Mouse (Mus musculus): ENCODE measurements around the gene Gja4.

The Gja4 gene

DNA sequence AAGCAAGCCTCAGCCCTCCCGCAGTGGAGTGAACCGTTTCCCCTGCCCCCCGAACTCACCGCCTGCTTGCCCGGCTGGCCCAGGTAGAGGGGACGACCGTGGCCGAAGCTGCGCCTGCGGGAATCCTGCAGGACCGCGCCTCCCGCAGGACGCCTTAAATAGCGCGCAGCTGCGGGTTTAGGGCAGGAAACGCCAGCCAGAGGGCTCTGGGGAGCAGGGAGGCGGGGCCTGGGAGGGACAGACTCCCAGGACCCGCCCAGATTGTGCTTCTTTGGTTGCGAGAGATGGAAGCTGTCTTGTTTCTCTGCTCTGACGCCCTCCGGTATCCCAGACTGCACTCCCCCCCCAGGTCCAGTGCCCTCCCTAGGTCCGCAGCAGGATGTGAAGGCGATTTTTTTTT is at the start of gene Gja4:
Gene Gja4 (minus strand): TSS at position 179 of the 400 bp plus-strand sequence.
- DNase-seq (ENCODE audit: low spot score in 2 of 2), result peak; percentile 36 to 68

DNA sequence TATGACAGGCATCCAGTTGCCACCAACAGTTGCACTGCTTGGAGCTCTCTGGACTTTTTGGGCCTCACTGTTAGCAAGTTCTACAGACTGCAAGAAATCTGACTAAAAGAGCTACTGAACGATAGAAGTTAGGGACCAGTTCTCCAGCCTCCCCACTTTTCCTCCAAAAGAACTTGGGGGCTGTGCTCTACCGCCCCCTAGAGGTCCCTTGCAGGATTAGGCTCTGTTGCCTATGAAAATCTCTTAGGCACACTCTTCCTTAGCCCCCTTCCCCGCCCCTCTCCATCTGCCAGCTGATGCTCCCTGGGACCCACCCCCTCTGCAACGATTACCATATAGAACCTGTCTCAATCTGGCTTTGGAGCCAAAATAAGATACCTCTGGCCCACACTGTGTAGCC is 49.5 kb upstream of the Gja4 start:
- DNase-seq (ENCODE audit: low spot score in 2 of 2), result no peak

DNA sequence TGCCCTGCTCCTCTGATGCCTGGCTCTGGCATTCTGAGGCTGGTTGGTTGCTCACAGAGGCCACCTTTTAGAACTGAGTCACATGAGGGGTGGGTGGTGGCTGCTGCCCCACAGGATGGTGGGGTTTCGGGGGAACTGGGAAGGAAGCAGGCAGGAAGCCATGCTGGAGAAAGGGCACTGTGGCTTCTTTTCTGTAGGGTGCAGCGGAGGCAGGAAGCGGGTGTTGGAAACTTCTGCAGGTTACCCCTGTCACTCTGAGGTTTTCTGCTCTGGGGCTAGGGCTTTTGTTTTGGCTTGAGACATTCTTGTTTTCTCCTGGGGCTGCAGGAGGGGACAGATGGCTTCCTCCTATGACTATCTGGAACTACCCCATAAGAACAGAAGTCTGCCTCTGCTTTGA is 48.7 kb upstream of the Gja4 start:
- no peak for DNase-seq (ENCODE audit: low spot score in 2 of 2)

DNA sequence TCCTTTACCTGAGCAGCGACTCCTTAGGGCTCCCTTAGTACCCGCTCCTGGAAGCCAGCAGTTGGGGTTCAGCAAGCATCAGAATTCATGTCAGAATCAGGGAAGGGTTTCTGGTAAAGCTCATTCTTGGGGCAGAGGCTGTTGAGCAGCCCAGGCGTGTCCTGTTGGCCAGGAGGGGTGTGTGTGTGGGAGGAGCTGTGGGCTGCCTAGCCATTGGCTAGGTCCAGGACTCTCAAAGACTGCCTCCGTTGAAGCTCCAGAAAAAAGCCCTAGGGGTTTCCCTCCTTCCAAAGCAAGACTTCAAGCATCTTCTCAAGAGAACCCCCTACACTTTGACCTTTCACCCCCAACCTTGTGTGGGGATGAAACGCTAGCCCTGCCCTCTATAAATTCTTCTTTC is 44.2 kb upstream of the Gja4 start, which contains the start of gene Gjb5:
Gene Gjb5 (minus strand): TSS at position 164 of the 400 bp plus-strand sequence.
- DNase-seq (ENCODE audit: low spot score in 2 of 2), result no peak

DNA sequence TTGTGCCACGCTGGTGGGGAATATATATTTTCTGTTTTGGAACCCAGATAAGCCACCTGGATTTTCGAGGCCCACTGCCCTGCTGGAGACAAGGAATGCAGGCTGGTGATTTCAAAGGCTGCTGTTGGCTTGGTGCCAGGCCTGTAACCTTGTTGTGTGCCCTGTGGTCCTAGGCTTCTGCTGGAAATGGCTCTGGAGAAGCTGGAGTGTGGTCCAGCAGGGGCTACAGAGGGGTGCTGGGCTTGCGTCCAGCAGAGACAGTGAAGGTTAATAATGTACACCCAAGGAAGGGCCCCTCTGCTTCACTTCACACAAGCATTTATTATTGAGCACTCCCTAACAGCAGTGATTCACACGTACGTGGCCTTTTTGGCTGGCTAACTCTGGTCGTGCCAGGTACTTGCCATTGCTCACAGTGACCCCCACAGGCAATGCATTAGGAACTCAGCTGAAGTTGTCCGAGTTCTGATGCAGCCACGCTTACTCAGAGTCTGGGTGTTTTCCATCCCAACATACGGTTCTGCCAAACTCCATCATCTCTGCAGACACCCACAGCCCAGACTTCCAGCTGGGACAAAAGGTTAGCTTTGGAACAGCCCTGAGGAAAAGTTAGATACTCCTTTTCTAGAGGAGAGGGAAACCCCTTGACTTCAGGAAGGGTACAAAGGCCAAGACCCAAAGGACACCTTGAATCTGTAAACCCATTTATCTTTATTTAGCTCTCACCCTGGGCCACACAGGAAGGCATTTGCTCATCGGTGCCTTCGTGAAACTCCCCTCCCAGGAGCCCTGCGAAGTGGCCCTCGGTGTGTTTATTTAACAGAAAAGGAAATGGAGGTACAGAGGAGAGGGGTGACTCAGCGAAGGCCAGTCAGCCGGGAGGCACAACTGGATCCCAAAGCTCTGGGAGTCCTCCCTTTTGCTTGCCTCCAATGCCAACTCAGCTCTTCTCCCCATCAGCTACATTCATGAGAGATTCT is 41.0 kb upstream of the Gja4 start:
- DNase-seq (ENCODE audit: low spot score in 2 of 2), result no peak

DNA sequence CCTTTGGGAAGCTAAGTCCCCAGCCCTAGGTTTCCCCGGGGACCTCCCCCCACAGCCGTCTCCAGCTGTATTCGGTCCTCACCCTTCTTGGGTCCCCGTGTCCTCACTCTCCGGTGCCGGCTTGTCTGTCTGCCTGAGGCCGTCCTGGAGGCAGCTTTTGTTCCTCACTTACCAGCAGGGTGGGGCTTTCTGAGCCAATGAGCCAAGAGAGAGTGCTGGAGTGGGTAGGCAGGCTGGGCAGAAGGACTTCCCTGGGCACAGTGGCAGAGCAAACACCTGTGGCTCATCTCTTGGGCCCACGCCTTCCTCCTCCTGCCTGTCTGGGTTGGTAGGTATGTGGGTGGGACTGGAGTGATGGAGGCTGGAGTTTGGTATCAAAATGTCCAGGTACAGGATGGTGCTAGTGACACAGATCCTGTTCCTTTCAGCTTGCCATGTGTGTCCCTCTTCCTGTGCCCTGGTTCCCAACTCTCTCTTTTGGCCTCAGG is 40.2 kb upstream of the Gja4 start, which contains the start of gene Gjb4:
Gene Gjb4 (minus strand): TSS at position 131 of the 488 bp plus-strand sequence.
- DNase-seq (ENCODE audit: low spot score in 2 of 2), result no peak

DNA sequence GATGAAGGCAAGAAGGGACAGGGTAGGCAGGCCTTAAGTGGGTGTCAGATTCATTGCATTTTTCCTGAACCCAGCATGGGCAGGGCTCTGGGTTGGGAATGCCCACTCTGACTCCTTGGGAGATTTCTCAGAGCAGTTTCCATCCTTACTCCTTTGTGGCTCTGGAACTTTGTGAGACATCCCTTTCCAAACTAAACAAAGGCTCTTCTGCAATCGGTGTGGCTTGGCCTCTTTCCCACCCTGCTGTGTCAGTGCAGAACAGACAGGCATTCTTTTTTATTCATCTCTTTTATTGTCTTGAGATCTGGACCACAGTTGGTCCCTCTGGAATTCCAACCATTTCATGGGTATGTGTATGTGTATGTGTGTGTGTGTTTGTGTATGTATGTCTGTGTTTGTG is 38.8 kb upstream of the Gja4 start:
- no peak for DNase-seq (ENCODE audit: low spot score in 2 of 2)

DNA sequence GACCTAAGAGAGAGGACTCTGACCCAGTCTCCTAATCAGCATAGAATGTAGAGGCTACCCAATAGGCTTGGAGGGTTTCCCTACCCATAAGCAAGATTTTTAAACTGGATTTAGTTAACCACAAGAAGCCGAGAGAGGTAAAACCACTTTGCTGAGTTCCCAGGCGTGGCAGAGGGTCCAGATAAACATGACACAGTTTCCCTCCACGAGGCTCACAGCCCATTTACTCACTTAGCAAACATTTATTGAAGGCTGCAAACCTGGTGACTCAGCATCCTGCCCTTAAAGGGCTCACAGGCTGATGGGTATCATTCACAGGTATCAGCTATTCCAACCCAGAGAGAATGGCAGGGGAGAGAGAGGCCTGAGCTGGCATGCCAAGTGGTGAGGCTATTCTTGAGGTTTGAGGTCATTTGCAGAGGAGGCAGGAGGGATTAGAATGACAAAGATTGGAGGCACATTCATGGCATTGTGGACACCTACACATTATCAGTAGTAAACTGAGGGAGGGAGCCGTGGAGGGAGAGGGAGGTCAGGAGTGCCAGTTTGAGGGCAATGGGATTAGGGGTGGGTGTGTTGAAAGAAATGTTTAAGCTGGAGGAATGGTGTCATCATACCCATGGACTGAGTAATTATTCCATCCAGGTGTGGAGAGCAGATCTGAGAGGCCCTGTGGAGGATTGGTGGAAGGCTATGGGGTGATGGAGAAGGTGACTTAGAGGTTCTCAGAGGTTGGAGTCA is 35.9 kb upstream of the Gja4 start:
- DNase-seq (ENCODE audit: low spot score in 2 of 2), result no peak

DNA sequence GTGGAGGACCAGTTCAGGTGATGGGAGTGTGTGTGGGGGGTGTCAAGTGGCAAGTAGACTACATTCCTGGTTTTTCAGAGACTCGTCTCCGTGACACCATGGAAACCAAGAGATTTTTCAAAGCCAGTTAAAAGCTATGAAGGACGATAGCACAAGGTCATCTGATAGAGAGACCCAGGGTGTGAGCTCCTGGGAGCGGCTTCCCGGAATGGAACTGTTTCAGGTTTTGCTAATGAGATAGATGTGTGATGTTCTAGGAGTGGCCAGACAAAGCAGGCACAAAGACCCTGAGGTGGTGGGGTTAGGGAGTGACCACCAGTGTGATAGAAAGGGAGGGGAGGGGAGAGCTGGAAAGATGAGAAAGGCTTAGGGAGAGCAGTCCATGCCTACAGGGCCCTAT is 31.2 kb upstream of the Gja4 start:
- DNase-seq (ENCODE audit: low spot score in 2 of 2), result no peak

DNA sequence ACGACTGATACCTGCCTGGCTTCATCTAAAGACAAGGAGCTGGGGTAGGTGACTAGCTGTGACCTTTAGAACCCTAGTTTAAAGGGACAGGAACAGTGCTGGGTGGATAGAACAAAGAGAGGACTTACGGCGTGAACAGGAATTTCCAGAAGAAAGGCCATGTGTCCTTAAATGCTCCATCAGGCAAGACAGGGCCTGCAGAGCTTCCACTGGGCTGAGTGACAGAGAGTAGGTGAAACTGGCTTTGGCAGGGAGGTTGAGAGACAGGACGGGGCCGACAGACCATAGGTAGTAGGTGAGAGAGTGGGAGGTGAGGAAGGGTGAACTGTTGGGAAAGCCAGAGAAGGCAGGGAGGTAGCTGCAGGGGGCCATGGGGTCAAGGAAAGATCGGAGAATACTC is 27.5 kb upstream of the Gja4 start:
- DNase-seq (ENCODE audit: low spot score in 2 of 2), result no peak

DNA sequence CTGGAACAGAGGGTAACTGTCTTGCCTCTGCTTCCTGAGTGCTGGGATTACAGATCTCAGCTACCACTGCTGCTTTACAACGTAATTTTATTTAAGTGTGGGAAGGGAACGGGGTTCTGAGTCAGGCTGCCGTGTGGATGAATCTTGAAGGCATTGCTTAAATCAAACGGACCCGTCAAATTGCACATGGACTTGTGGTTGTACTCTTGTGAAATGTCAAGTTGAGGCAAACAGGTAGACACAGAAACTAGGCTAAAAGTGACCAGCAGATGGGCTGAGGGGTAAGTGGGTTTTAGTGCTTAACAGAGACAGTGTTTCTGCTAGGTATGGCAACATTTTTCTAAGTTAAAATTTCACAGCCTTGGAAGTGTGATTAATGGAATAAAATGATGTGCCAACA is 23.8 kb upstream of the Gja4 start:
- no peak for DNase-seq (ENCODE audit: low spot score in 2 of 2)

DNA sequence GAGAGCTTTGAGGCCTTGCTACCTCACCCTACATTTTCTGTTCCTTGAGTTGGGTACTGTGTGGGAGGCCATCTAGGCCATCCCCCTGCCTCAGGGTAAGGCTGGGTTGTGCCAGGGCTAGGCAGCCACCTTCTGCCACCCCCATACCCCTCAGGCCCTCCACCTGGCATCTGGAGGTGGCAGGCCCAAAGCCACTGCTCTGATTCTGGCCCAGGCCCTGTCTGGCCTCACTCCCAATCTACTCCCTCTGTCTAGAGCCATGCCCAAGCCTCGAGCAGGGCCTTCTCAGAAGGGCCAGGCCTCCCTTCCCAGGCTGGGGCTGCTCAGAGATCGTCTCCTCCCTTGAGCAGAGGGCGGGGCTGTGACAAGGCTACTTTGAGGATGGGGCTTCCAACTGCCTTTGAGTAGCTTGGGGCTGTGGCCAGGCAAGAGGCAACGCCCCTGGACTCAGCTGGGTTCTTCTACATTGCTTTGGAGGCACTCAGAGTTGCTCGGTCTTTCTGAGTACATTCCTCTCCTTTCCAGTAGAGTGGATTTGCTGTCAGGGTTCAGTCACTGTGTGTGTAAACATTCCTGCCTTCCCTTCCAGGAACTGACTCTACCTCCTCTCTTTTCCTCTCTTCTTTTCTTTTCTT is 21.1 kb upstream of the Gja4 start:
- DNase-seq (ENCODE audit: low spot score in 2 of 2), result no peak

DNA sequence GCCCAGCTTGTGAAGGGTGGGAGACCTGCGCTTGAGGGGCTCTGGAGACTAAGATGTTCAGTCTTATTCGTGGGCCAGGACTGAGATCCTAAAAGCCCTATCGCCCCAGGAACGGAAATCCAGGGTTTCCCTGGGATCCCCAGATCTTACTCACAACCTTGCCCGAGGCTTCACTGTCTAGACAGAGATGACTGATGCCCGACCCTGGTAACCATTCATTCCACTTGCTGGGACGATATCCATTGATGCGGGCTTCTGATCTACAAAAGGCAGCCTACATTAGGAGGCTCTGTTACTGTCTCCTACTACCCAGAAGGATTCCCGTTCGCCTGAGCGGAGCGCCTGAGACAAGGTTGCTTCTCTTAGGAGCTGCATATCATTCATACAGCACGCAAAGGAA is 17.3 kb upstream of the Gja4 start:
- DNase-seq (ENCODE audit: low spot score in 2 of 2), result no peak

DNA sequence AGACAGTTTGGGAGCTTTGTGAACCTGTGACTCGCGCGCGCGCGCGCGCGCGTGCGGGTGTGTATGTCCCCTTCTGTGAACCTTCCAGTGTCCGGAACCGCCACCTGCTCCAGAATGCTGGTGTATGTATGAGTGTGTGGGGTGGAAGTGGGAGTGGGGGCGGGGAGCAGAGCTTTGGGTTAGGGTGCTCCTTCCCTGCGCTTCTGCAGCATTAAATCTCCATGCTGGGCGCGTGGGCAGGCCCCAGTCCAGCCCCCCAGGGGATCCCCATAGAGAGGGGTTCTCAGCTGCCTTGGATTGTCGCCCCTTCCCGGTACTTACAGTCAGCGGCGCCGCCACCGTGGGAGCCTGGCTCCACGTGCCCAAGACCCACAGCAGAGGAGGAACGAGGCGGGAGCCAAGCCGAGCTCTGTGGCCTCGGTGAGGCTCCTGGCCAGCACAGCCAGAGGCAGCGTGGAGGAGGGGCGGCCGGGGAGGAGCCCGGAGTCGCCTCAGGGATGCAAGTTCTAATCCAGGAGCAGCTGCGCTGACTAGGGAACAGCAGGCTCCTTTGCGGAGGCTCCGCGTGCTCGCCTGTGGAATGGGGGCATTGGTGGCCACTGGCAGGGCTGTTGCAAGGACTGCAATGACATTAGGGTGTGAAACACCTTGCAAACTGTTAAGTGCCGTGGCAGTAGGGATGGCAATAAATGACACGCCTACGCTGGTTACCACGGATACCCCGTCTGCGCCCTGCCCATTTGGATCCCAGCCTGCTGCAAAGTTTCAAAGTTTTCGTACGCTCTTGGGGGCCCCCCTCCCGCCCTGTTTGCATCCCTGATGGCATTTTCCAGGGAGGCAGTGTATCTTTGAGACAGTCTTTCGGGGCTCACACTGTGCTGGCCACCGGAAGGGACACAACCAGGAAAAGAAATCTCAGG is 16.6 kb upstream of the Gja4 start, which contains the start of gene Gjb3:
Gene Gjb3 (minus strand): TSS at position 664 of the 920 bp plus-strand sequence.
- DNase-seq (ENCODE audit: low spot score in 2 of 2), result no peak

DNA sequence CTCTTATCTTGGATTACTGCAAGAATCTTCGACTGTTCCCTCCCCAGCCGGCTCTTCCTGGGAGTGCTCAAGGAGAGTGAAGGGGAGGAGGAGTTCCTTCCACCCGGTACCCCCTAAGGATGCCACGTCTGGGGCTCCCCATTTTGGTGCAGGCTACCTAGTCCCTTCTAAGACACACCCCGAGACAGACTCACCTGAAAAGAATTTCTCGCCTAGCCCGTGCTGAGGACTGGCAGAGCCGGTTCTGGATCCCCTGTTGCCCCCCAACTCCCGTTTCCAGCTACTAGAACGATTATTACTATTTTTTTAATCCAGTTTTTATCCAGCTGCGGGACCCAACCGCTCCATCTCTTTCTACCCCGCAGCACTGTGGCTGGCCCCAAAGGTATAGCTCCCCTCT is 15.9 kb upstream of the Gja4 start:
- DNase-seq (ENCODE audit: low spot score in 2 of 2), result no peak

DNA sequence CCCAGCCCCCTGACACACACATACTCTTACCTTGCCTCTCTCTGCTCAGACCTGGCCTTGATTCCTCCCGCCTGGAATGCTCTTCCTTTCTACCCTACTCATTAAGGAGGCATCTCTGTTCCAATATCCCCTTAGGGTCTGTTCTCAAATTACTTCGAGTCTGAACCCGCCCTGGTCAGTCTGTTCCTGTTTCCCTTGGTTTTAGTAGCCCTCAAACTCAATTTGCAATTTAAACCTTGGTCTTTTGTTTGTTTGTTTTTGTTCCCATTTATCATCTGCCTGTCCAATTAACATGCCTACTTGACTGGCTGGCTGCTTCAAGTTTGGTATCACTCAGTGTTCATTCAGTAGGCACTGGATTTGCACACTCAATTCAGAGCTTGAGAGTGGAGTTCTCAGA is 15.2 kb upstream of the Gja4 start:
- DNase-seq (ENCODE audit: low spot score in 2 of 2), result no peak

DNA sequence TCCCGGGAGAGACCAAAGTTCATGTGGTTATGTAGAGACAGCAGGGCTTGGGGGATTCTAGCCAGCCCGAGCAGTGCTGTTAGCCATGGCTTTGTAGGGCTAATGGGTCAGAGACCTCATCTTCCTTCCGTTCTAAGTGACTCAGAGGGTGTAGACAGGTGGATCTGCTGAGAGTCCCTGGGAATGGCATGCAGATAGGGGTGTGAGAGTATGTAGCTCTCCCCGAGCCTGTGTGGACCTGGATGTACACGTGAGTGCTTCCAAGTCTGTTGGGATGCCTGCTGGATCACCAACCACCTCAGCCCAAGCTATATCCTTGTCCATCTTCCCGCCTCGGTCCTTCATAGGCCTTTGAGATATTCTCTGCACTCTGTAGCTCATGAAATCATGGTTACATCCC is 14.5 kb upstream of the Gja4 start:
- no peak for DNase-seq (ENCODE audit: low spot score in 2 of 2)

DNA sequence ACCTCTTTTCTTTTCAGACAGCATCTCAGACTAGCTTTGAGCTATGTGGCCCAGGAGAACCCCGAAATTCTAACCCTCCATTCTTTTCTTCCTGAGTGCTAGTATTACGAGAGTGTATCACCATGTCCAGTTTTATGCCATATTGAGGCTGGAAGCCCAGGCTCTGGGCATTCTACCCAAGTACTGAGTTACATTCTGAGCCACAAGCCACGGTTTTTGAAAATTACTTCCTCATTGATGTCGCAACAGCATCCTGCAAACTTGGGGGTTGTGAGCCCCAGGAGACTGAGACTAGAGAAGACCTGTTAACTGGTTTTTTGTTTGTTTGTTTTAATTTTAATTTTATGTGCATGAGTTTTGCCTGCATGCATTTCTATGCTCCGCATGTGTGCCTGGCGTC is 13.9 kb upstream of the Gja4 start:
- no peak for DNase-seq (ENCODE audit: low spot score in 2 of 2)

DNA sequence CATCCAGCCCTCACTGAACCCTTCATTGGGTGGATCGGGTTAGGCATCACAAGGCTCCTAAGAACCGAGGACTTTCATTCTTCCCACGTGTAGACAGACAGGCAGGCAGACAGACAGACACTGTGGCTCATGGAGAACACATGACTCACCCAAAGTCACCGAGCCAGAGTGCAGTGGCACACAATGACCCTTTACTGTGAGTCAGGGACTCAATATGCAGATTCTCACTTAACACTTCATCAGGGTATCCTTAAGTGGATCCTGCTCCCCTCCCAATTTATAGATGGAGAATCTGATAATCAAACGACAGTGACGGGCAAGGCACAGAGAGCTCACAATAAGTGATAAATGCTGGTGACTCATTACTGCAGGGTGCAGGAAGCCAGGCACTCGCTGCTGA is 13.4 kb upstream of the Gja4 start:
- DNase-seq (ENCODE audit: low spot score in 2 of 2), result no peak

DNA sequence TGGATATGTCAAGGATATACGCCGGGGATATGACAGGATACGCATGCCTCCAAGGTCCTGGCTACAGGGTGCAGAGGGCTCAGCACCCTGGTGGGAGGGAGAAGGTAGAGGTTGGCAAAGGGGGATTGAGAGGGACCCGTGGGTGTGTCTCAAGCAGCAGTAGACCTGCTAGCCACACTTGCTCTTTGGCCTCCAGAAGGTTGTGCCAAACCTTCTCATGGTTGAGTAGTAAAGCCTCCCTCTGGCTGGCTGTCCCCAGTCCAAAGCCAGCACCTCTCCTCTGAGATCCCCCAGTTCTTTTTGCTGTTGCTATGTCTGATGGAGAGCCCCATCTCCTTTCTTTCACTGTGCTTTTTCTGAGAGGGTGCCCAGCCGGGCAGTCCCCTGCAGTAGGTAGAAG is 11.4 kb upstream of the Gja4 start:
- no peak for DNase-seq (ENCODE audit: low spot score in 2 of 2)

DNA sequence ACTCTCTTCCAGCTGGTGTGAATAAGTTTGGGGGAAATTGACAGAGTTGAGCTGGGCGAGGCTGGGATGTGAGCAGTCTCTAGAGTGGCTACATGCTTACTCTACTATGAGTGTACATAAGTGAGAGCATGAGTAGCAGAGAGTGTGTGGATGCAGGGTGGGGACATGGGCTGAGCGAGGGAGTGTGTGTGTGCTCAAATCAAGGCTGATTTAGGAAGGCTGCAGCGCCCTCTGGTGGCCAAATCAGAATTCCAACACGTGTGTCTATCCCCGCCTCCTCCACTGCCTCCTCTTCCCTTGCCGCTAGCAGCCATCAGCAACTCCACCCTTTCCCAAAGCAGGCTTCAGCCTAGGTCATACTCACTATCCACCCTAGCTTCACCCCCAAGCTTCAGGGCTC is 10.9 kb upstream of the Gja4 start:
- DNase-seq (ENCODE audit: low spot score in 2 of 2), result peak in 1 of 2 experiments; percentile 70

Measured in frontal cortex, postnatal 10 days (tissue).